Mouse (Mus musculus): ENCODE data around the gene Cox14.

- TF ChIP-seq CTCF (IDR thresholded peaks at IDR 0.05; ENCODE audit: control insufficient read depth, insufficient read depth, low read length) (no peak), POLR2A (IDR thresholded peaks at IDR 0.05; ENCODE audit: borderline replicate concordance, control insufficient read depth, low read depth, low read length) (no peak)
Measured at GRCm38 (mm10) chr15:99712666-99713559, 12.5 kb upstream of the Cox14 start.

Measured in bone marrow, adult 2 months (tissue).